Mouse (Mus musculus) lung, embryonic 15.5 days (tissue): ENCODE data around the gene Gm49486. TPM values are rescaled to one million over a fixed set of nuclear protein-coding genes. Genes with fewer than 3 reads are reported as not detected.

Experiments
- ATAC-seq: fragments of 200-750 bp; cut with Nextera tagmentation; 2 replicates; pipeline ENCODE4 v1.8.0; 2017; ENCODE audit warnings: moderate number of reproducible peaks, borderline replicate concordance; ENCODE audit not compliant: low FRiP score, low TSS enrichment; ENCODE audit errors: extremely low read depth
- H3K27ac ChIP-seq: fragments of 300-500 bp; sonication (generic); 2 replicates; pipeline ENCODE4 v1.5.1; 2015; ENCODE audit warnings: moderate library complexity, mild to moderate bottlenecking, inconsistent platforms
- H3K27me3 ChIP-seq: fragments of 300-500 bp; sonication (generic); 2 replicates; pipeline ENCODE4 v1.6.1; 2015; ENCODE audit warnings: inconsistent platforms
- H3K36me3 ChIP-seq: fragments of 300-500 bp; sonication (generic); 2 replicates; pipeline ENCODE4 v1.6.1; 2015; ENCODE audit warnings: inconsistent platforms
- H3K4me1 ChIP-seq: fragments of 300-500 bp; sonication (generic); 2 replicates; pipeline ENCODE4 v1.6.1; 2015; ENCODE audit warnings: inconsistent platforms
- H3K4me2 ChIP-seq: fragments of 300-500 bp; sonication (generic); 2 replicates; pipeline ENCODE4 v1.6.1; 2015; ENCODE audit warnings: inconsistent platforms, mild to moderate bottlenecking, moderate library complexity
- H3K4me3 ChIP-seq: fragments of 300-500 bp; sonication (generic); 2 replicates; pipeline ENCODE4 v1.5.1; 2015; ENCODE audit warnings: mild to moderate bottlenecking, inconsistent platforms
- H3K9ac ChIP-seq: fragments of 300-500 bp; sonication (generic); 2 replicates; pipeline ENCODE4 v1.6.1; 2015; ENCODE audit warnings: inconsistent platforms
- H3K9me3 ChIP-seq: fragments of 300-500 bp; sonication (generic); 2 replicates; pipeline ENCODE4 v1.6.1; 2016; ENCODE audit warnings: inconsistent platforms
- WGBS: fragments of 180-500 bp; shearing (Covaris S2); methylation state at CpG from one replicate; pipeline ENCODE4 v1.1.7; 2015; 5-methylcytosine and 5-hydroxymethylcytosine counted together
- polyA plus RNA-seq: library from polyadenylated mRNA; unstranded; fragments of >200 nt; fragmentation: Nextera tagmentation; extraction: Ambion mirVana; gene quantifications from 2 replicates; pipeline ENCODE4 v1.2.1, GENCODE M21; 2015

The Gm49486 gene
- polyA plus RNA-seq, 1 experiment from 2014 or later, result 0.46 TPM

DNA sequence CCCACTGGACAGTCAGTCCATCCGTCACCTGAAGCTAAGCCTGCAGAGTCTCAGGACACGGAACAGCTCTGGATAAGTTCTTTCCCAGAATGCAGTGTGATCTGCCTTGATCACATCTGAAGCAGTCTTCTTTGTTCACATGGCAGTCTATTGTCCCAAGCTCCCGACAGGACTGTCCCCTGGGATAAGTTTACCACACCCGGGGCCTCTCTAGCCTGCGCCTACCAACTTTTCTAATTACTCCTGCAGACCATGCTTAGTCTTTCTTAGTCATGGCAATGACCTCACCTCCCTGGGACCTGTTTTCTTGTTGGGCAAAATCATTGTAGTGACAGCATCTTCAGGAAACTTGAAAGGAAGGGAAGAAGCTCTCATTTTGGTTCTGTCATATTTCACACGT, 8.8 kb downstream of the Gm49486 start:
- H3K36me3 ChIP-seq, result peaks cover 48% of the 10 kb centered on the region

DNA sequence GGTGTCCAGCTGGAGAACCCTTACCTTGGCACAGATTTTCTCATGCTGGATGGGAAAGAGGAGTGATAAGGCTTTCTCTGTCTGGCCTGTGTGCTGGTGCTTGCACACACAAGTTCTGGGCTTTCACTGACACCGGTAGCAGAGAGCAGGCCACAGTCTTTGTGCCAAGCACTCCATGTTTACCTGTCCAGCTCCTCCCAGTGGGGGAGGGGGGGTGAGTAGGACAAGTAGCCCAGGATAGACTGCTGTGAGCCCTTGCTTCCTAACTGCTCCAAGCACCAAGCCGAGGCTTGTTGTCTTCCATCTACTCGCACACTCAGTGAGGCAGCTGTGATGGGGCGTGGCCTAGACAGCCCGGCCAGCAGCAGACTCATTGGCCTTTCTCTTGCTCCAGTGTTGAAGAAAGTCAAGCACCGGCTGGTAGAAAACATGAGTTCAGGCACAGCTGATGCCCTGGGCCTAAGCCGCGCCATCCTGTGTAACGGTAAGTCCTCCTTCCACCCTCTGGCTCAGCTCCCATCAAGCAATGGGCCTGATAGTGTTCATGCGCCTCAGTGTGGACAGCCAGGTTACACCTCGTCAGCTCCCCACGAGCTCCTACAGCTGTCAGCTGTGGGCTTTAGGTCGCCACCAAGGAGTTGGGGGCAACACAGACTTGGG, 13.5 kb downstream of the Gm49486 start:
- peaks cover 34% of the 10 kb centered on the region for H3K36me3 ChIP-seq
- 67% methylated on average over 13 of the region's 13 CpGs for WGBS

More for the DNA sequence above, 8.8 kb downstream of the Gm49486 start:
- Histone ChIP-seq H3K4me1 (0 out of 2 replicates have a peak, but pooled peaks cover 7% of the 10 kb centered on the region), H3K4me2 (no peak overlapping the region), H3K4me3 (no peak overlapping the region), H3K27ac (no peak overlapping the region), H3K9ac (no peak overlapping the region), H3K27me3 (no peaks in the 10 kb centered on the region), H3K9me3 (no peaks in the 10 kb centered on the region)
- no peak for ATAC-seq
- 79% methylated on average over 6 of the region's 6 CpGs for WGBS

DNA sequence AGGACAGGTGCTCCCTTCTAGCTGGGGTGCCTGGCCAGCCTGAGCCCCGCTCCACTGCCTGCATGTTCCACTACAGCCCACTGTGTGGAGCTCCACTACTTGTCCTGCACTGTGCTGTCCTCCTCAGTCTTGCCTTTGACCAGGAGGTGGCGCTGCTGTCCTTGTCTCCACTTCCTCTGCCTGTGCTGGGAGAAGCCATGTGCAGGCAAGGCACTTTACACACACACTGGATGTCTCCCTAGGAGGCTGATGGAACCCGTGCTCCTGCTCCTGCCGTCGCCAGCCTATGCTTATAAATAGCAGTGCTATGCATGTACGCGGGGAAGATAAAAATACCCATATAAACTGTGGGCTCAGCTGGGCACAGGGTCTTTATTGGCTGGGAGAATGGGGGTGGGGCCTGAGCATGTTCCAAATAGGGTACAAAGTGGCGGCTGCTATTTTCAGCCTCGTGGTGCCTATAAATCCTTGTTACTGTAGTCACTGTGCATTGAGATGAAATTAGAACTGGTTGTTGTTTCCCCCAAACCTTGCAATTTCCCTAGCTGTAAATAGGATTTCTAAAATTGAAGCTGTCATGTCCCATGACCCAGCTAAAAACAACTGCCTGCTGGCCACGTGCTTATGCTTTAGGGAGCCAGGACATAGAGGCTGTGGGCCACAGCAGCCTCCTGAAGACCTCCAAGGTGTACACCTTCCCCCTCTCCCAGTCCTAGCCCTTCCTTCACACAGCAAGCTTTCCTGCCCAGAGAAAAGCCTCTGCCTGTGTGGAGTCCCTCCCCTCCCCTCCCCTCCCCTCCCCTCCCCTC, 14.2 kb downstream of the Gm49486 start:
- no peaks in the 10 kb centered on the region for H3K27me3 ChIP-seq
- H3K9ac ChIP-seq, result no peak overlapping the region
- no peaks in the 10 kb centered on the region for H3K9me3 ChIP-seq
- peaks cover 16% of the 10 kb centered on the region for H3K4me1 ChIP-seq
- H3K4me2 ChIP-seq, result peak overlapping the region; percentile 30; the same call in 1 of the 2 replicates
- H3K27ac ChIP-seq, result peak overlapping the region; percentile 37; the same call in 1 of the 2 replicates
- 16% methylated on average over 10 of the region's 10 CpGs for WGBS
- no peak overlapping the region for H3K4me3 ChIP-seq
- peak; percentile 93 for ATAC-seq
- H3K36me3 ChIP-seq, result peaks cover 30% of the 10 kb centered on the region

More for the DNA sequence above, 13.5 kb downstream of the Gm49486 start:
- Histone ChIP-seq H3K4me1 (peaks cover 16% of the 10 kb centered on the region), H3K27ac (no peak overlapping the region), H3K4me2 (no peak overlapping the region), H3K4me3 (no peak overlapping the region), H3K9ac (no peak overlapping the region), H3K9me3 (no peaks in the 10 kb centered on the region), H3K27me3 (no peaks in the 10 kb centered on the region)
- ATAC-seq, result peak; percentile 23

DNA sequence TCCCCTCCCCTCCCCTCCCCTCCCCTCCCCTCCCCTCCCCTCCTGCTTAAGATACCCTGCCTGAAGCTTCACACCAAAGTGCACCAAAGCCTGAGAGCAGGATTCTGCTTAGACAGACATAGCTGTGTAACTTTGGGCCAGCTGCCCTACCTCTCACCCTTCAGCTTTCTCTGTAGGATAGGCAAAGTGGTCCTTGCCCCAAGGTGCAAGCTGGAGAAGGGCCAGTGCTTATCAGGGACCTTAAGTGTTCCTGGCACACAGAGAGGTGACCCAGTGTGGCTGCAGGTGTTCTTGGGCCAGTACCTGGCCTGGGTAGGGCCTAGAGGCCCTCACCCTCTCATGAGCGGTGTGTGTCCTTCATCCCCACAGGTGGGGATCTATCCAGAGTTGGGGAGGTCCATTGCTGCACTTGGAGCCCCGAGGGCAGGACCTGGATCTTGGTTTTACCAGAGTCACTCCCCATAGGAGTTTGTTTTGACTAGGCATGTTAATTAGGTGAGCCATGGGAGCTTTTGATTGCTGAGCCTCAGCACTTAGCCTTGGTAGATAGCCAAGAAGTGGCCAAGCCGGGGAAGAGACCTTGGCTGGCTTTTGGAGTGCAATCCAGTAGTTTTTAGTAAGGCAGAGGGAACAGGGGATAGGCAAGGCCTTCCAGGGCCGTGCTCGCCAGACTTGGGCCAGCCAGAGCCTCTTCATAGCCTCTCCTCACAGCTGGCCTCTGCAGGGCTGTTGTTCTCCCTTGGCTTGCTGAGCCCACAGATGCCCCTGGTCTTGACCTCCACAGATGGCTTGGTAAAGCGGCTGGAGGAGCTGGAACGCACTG, 15.1 kb downstream of the Gm49486 start:
- H3K4me2 ChIP-seq, result no peak overlapping the region
- 61% methylated on average over 7 of the region's 7 CpGs for WGBS
- H3K27ac ChIP-seq, result 0 out of 2 replicates have a peak overlapping the region, but pooled peaks have one; percentile 3

DNA sequence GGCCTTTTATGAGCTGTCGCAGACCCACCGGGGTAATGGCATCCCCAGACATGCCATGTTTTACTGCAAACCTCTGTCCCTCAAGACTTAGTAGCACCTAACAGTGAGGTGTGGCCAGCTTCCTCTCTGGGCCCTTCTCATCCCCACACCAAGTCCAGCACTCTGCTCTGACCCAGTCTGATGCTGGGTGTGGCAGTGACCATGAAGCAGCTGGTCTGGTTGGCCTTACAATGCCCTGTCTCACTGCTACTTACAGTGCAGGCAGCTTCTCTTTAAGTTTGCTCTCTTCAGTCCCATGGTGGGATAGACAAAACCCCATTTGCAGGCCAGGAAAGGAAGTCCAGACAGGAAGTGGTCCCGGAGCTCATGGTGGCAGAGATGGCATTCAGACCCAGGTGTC, 16.1 kb downstream of the Gm49486 start:
- Histone ChIP-seq H3K4me2 (no peak overlapping the region), H3K4me1 (peaks cover 16% of the 10 kb centered on the region), H3K36me3 (peaks cover 30% of the 10 kb centered on the region), H3K27me3 (no peaks in the 10 kb centered on the region), H3K9ac (no peak overlapping the region), H3K4me3 (no peak overlapping the region), H3K9me3 (no peaks in the 10 kb centered on the region), H3K27ac (no peak overlapping the region)
- 91% methylated on average over 3 of the region's 3 CpGs for WGBS
- no peak for ATAC-seq

More for the DNA sequence above, 15.1 kb downstream of the Gm49486 start:
- Histone ChIP-seq H3K4me1 (peaks cover 16% of the 10 kb centered on the region), H3K9me3 (no peaks in the 10 kb centered on the region), H3K9ac (no peak overlapping the region; the same call in 1 of the 2 replicates), H3K27me3 (no peaks in the 10 kb centered on the region), H3K36me3 (peaks cover 30% of the 10 kb centered on the region), H3K4me3 (no peak overlapping the region)
- ATAC-seq, result no peak

DNA sequence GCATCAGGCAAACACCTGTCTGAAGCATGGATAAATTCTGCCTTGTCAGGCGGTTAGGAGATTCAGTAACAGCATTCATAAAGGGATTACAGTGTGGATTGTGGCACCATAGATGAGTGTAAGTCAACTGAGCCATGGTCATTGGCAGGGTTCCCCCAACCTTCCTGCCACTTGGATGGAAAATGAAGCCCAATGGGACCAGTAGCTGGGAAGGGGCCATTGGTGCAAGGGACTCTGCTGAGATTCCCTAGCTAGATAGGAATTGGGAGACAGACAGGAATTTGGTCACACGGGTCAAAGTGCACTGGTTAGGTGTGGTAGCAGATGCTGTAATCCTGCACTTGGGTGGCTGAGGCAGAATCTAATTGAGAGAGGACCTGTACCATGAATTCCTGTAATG, 21.0 kb downstream of the Gm49486 start:
- Histone ChIP-seq H3K9ac (no peak overlapping the region), H3K4me1 (peaks cover 18% of the 10 kb centered on the region), H3K27me3 (peaks cover 47% of the 10 kb centered on the region), H3K27ac (no peak overlapping the region), H3K4me3 (no peak overlapping the region), H3K9me3 (no peaks in the 10 kb centered on the region), H3K36me3 (peaks cover 9% of the 10 kb centered on the region; the same call in 1 of the 2 replicates), H3K4me2 (no peak overlapping the region)
- WGBS, result 70% methylated on average over 2 of the region's 2 CpGs
- ATAC-seq, result no peak

DNA sequence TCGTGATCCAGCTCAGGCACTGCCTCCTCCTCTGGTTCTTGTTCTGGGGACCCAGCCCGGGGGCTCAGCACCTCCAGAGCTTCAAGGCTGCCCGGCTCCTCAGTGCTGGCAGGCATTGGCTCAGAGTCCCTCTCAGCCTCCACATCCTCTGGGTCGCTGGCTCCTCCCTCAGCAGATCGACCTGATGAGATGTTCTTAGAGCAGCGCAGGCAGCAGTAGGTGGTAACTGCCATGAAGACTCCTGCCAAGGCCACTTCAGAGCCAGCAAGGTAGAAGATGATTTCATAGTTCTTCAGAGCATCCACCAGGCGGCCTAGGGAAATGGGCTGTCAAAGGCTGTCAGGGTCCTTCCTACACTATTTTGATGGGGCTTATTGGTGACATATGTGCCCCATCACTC, 22.0 kb downstream of the Gm49486 start:
- peaks cover 18% of the 10 kb centered on the region for H3K4me1 ChIP-seq
- no peak overlapping the region for H3K27ac ChIP-seq
- H3K9me3 ChIP-seq, result no peaks in the 10 kb centered on the region
- 46% methylated on average over 7 of the region's 7 CpGs for WGBS
- no peak for ATAC-seq
- H3K4me3 ChIP-seq, result no peak overlapping the region
- no peak overlapping the region for H3K9ac ChIP-seq
- H3K27me3 ChIP-seq, result peaks cover 50% of the 10 kb centered on the region
- peaks cover 9% of the 10 kb centered on the region; the same call in 1 of the 2 replicates for H3K36me3 ChIP-seq
- no peak overlapping the region; the same call in 1 of the 2 replicates for H3K4me2 ChIP-seq

DNA sequence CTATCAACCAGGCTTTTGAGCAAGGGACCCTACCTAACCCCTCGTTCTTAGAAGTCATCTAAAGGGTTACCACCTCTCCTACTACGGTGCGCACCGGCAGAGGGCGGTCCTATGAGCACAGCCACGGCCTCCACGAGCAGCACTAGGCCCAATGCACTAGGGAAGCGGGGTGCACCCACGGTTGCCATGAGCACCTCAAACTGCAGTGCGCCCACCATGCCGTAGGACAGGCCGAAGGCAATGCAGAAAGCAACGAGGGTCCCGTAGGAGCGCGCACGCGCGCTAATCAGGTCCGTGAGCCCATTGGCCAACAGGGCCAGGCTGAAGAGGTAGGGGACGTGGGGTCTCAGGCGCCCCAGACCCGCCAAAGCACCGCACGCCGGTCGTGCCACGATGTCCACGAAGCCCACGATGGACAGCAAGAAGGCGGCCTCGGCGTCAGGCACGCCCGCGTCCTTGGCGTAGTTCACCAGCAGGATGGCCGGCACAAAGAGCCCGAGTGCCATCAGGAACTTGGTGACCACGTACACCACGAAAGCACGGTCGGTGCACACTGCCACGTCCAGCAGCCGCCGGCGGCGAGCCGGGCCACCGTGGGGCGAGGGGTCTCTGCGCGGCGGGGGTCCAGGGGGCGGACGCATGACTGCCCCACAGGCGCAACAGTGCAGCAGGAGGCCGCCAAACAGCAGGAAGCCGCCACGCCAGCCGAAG, 22.7 kb downstream of the Gm49486 start:
- Histone ChIP-seq H3K9me3 (no peaks in the 10 kb centered on the region), H3K36me3 (peaks cover 1% of the 10 kb centered on the region; the same call in 1 of the 2 replicates), H3K27ac (no peak overlapping the region), H3K4me1 (peaks cover 18% of the 10 kb centered on the region), H3K9ac (peak overlapping the region; percentile 26), H3K27me3 (peaks cover 50% of the 10 kb centered on the region), H3K4me2 (peak overlapping the region; percentile 80), H3K4me3 (peak overlapping the region; percentile 35)
- WGBS, result 2% methylated on average over 60 of the region's 61 CpGs
- ATAC-seq, result peak; percentile 36; the same call in 1 of the 2 replicates

DNA sequence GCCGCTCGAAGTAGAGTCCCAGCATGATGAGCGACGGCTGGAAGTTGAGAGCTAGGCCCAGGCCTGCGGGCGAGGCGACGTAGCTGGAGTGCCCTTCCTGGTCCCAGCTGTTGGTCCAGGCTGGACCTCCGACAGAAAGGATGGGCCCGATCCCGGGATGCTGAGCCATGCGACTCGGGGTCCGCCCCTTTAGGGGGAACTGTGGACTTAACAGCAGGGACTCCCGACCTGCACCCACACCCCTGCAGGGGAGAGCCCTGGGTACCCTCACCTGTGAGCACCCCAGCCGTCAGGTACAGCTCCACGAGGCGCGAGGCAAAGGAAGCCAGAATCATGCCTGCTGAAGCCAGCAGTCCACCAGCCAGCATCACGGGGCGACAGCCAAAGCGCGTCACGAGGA, 23.4 kb downstream of the Gm49486 start:
- Histone ChIP-seq H3K27me3 (peaks cover 50% of the 10 kb centered on the region), H3K27ac (no peak overlapping the region), H3K4me3 (peak overlapping the region; percentile 35), H3K4me2 (peak overlapping the region; percentile 80), H3K4me1 (peaks cover 18% of the 10 kb centered on the region), H3K9me3 (no peaks in the 10 kb centered on the region), H3K36me3 (no peaks in the 10 kb centered on the region), H3K9ac (peak overlapping the region; percentile 26)
- no peak; the same call in 1 of the 2 replicates for ATAC-seq
- WGBS, result 29% methylated on average over 24 of the region's 24 CpGs

DNA sequence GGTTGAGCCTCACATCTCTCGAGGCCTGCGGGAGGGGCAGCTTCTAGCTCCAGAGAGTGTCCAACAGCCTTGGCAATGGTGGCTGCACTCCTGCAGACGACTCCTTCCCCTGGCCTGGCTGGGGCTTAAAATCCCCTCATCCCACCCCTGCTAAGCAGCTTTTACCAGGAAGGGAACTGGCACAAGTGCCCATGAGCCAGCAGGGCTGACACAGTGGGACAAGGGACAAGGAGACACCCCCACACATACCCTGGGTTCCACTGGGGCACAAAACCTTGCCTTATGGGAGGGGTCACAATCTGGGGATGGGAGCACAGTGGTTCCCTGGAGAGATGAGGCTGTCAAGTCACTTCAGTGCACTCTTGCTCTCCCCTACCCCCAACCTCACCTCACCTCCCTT, 25.5 kb downstream of the Gm49486 start, which contains the start of gene Slc16a8:
Gene Slc16a8, minus strand, starts transcription at position 101 of the 400 bp plus-strand sequence.
- Histone ChIP-seq H3K4me3 (no peak within 1 kb of the TSS), H3K36me3 (no peaks in the 10 kb centered on the region), H3K27ac (no peak within 1 kb of the TSS), H3K9ac (no peak within 1 kb of the TSS), H3K4me2 (no peak within 1 kb of the TSS), H3K27me3 (peaks cover 58% of the 10 kb centered on the region), H3K9me3 (no peaks in the 10 kb centered on the region), H3K4me1 (peaks cover 18% of the 10 kb centered on the region)
- WGBS, result 24% methylated on average over 3 of the region's 3 CpGs
- no peak for ATAC-seq

DNA sequence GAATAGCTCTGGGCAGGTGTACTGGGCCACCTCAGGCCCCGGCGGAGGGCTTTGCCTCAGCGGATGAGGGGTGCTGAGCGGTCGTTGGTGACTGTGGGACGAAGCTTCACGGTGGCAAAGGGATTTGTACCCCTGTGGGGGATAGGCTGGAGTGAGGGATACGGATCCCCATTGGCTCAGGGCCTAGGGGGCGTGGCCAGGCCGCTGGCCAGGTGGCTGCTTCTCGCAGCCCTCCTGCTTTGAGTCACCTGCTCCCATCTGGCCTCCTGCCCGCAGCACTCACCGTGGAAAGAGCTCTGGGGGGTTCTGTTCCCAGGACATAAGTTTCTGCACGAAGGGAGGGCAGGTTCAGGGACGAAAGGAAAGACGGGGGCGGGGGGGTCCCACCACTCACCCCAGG, 29.3 kb downstream of the Gm49486 start:
- WGBS, result 20% methylated on average over 17 of the region's 17 CpGs
- Histone ChIP-seq H3K27me3 (peaks cover 65% of the 10 kb centered on the region), H3K4me1 (peaks cover 18% of the 10 kb centered on the region)

More for the DNA sequence above, 29.3 kb downstream of the Gm49486 start:
- H3K9me3 ChIP-seq, result no peaks in the 10 kb centered on the region
- no peak overlapping the region for H3K4me3 ChIP-seq
- no peak overlapping the region for H3K4me2 ChIP-seq
- ATAC-seq, result no peak
- no peak overlapping the region for H3K9ac ChIP-seq
- no peaks in the 10 kb centered on the region for H3K36me3 ChIP-seq
- H3K27ac ChIP-seq, result no peak overlapping the region
